Mouse (Mus musculus) heart, embryonic 13.5 days (tissue): ENCODE measurements around the gene Vps29. TPM values are rescaled to one million over a fixed set of nuclear protein-coding genes. Genes with fewer than 3 reads are reported as not detected.

Experiments
- ATAC-seq: fragments of 200-750 bp; cut with Nextera tagmentation; 2 replicates; pipeline ENCODE4 v1.8.0; 2017; ENCODE audit warnings: moderate TSS enrichment; ENCODE audit not compliant: insufficient number of reproducible peaks, low FRiP score, low TSS enrichment; ENCODE audit errors: extremely low read depth
- H3K27ac ChIP-seq: fragments of 300-500 bp; sonication (generic); replicated peaks from 2 replicates; pipeline ENCODE4 v1.5.1; 2015; ENCODE audit warnings: moderate library complexity, mild to moderate bottlenecking, inconsistent platforms
- H3K27me3 ChIP-seq: fragments of 300-500 bp; sonication (generic); replicated peaks from 2 replicates; pipeline ENCODE4 v1.6.1; 2015; ENCODE audit warnings: mild to moderate bottlenecking, inconsistent platforms
- H3K36me3 ChIP-seq: fragments of 300-500 bp; sonication (generic); 2 replicates; pipeline ENCODE4 v1.6.1; 2015; ENCODE audit warnings: mild to moderate bottlenecking, inconsistent platforms
- H3K4me1 ChIP-seq: fragments of 300-500 bp; sonication (generic); 2 replicates; pipeline ENCODE4 v1.6.1; 2015; ENCODE audit warnings: inconsistent platforms
- H3K4me2 ChIP-seq: fragments of 300-500 bp; sonication (generic); 2 replicates; pipeline ENCODE4 v1.6.1; 2015; ENCODE audit warnings: inconsistent platforms, mild to moderate bottlenecking, moderate library complexity
- H3K4me3 ChIP-seq: fragments of 300-500 bp; sonication (generic); 2 replicates; pipeline ENCODE4 v1.5.1; 2015; ENCODE audit warnings: moderate library complexity, mild to moderate bottlenecking, inconsistent platforms
- H3K9ac ChIP-seq: fragments of 300-500 bp; sonication (generic); 2 replicates; pipeline ENCODE4 v1.6.1; 2015; ENCODE audit warnings: inconsistent platforms, mild to moderate bottlenecking, moderate library complexity
- H3K9me3 ChIP-seq: fragments of 300-500 bp; sonication (generic); 2 replicates; pipeline ENCODE4 v1.6.1; 2016; ENCODE audit warnings: inconsistent platforms
- WGBS: fragments of 180-500 bp; shearing (Covaris S2); methylation state at CpG from one replicate; pipeline ENCODE4 v1.1.7; 2015; ENCODE audit warnings: mixed read lengths; 5-methylcytosine and 5-hydroxymethylcytosine counted together
- polyA plus RNA-seq: library from polyadenylated mRNA; unstranded; fragments of >200 nt; fragmentation: Nextera tagmentation; extraction: Ambion mirVana; gene quantifications from 2 replicates; pipeline ENCODE4 v1.2.1, GENCODE M21; 2015

The Vps29 gene
- polyA plus RNA-seq, 1 experiment from 2014 or later, result 214 TPM

DNA sequence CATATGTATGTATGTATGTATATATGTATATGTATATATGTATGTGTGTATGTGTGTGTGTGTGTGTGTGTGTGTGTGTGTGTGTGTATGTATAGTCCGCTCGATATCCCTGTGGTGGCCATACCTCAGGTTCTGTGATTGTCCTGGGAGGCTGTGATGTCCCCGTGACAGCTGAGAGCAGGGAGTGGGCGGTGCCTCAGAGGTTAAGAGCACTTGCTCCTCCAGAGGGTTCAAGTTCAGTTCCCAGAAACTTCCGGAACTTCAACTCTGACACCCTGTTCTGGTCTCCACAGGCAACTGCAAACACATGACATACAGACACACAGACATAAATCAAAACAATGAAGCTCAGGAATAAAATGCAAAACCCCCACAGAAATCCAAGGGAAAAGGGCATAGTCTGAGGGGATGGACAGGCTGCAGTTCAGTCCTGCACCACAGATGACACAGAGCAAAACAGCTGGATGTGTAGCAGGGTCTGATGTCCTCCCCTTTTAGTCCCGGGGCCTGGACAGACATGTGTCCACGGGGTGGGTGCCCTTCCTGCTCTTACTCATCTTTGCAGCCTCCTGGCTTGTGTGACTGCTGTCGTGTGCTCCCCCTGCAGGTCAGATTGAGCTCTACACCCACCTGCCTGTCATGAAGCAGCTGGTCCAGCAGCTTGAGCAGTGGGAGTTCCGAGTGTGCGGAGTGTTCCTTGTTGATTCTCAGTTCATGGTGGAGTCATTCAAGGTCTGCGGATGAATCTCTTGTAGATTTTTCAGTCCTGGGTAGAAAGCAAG lies 25.4 kb downstream of the Vps29 start:
- no peak overlapping the region for H3K9ac ChIP-seq
- peaks cover 69% of the 10 kb centered on the region for H3K36me3 ChIP-seq
- H3K4me1 ChIP-seq, result no peaks in the 10 kb centered on the region
- no peak overlapping the region for H3K4me3 ChIP-seq
- no peak for ATAC-seq
- H3K27me3 ChIP-seq, result no peaks in the 10 kb centered on the region
- H3K27ac ChIP-seq, result no peak overlapping the region
- H3K9me3 ChIP-seq, result no peaks in the 10 kb centered on the region
- no peak overlapping the region for H3K4me2 ChIP-seq
- WGBS, result 49% methylated on average over 11 of the region's 11 CpGs

DNA sequence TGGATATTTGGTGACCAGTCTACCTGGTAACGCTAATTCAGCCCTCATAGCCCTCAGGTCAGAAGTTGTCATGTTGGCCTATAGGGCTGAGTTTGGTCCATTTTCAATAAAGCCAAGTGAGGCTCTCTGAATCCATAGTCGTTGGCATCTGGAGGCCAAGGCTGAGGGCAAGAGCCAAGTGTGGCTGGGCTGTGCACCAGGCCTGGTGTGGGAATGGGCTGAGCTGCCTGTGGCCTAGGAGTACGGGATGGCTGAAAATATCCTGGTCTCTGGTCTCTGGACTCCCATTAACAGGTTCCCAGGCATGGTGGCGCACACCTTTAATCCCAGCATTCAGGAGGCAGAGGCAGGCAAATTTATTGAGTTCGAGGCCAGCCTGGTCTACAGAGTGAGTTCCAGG lies 35.8 kb downstream of the Vps29 start:
- H3K9ac ChIP-seq, result no peak overlapping the region
- H3K27ac ChIP-seq, result no peak overlapping the region
- ATAC-seq, result no peak
- H3K36me3 ChIP-seq, result peaks cover 7% of the 10 kb centered on the region; the same call in 1 of the 2 replicates
- H3K4me2 ChIP-seq, result no peak overlapping the region
- 84% methylated on average over 5 of the region's 5 CpGs for WGBS
- no peaks in the 10 kb centered on the region for H3K27me3 ChIP-seq
- no peak overlapping the region for H3K4me3 ChIP-seq
- H3K9me3 ChIP-seq, result no peaks in the 10 kb centered on the region
- H3K4me1 ChIP-seq, result peaks cover 8% of the 10 kb centered on the region

DNA sequence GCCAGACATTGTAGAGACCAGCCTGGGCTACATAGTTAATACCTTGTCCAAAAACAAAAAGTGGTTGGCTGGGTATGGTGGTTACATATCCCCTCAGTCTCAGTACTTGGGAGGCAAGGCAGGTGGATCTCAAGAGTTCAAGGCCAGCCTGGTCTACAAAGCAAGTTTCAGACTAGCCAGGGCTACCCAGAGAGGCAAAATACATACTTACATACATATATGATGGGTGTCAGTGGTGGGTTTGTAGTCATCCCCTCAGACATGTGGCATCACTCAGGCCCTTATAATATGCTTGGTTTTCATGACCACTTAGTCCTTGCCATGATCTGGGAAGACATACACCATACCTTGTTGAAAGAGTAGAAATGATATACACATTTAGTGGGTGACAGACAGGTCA lies 36.5 kb downstream of the Vps29 start:
- Histone ChIP-seq H3K27ac (no peak overlapping the region), H3K4me3 (no peak overlapping the region), H3K9ac (no peak overlapping the region), H3K36me3 (peaks cover 10% of the 10 kb centered on the region; the same call in 1 of the 2 replicates), H3K27me3 (no peaks in the 10 kb centered on the region), H3K4me1 (peaks cover 8% of the 10 kb centered on the region), H3K4me2 (no peak overlapping the region), H3K9me3 (no peaks in the 10 kb centered on the region)
- ATAC-seq, result no peak

DNA sequence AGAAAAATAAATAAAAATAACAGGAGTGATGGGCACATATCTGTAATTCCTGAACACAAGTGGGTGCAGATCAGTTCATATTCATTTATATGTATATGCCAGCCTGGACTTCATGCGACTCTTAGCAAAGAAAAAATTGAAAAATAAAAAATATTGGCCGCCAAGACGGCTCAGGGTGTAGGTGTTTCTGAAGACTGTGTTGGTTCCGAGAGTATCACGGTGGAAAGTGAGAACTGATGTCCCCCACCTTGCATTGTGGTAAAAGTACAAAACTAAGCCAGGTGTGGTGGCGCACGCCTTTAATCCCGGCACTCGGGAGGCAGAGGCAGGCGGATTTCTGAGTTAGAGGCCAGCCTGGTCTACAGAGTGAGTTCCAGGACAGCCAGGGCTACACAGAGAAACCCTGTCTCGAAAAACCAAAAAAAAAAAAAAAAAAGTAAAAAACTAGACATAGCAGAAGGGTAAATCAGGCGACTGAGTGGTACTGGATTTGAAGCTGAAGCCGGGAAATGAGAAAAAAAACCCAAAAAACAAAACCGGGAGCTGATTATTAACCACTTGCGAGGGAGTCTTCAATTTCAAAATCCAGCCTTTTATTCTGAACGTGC lies 37.1 kb downstream of the Vps29 start:
- peaks cover 8% of the 10 kb centered on the region for H3K4me1 ChIP-seq
- H3K27ac ChIP-seq, result no peak overlapping the region
- peak overlapping the region; percentile 90 for H3K4me2 ChIP-seq
- H3K9me3 ChIP-seq, result no peaks in the 10 kb centered on the region
- peak overlapping the region; percentile 33 for H3K9ac ChIP-seq
- H3K27me3 ChIP-seq, result no peaks in the 10 kb centered on the region
- H3K4me3 ChIP-seq, result peak overlapping the region; percentile 95
- WGBS, result 46% methylated on average over 16 of the region's 16 CpGs
- no peak for ATAC-seq
- H3K36me3 ChIP-seq, result peaks cover 10% of the 10 kb centered on the region; the same call in 1 of the 2 replicates

DNA sequence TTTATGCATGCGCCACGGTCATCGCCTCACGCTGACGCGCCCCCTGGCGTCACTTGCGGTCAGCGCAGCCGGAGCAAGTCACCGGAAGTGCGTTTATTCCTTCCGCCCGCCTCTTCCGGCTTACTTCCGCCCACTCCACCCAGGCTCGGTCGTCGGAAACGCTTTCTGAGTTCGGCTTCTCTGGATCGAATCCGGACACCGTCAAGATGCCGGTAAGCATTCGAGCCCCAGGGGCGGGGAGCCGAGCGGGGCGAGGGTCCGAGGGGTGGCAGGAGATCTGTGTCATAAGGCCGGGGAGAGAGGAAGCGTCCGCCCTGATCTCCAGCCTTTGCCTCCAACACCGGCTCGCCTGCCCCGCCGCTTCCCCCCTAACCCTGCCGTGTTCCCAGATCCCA lies 37.6 kb downstream of the Vps29 start, which contains the start of gene Arpc3:
TSS of gene Arpc3 (plus strand) at position 93 of the 395 bp plus-strand sequence.
- H3K4me3 ChIP-seq, result peak within 1 kb of the TSS; percentile 95
- under 1% methylated on average over 39 of the region's 39 CpGs for WGBS
- peak within 1 kb of the TSS; percentile 90 for H3K4me2 ChIP-seq
- peaks cover 8% of the 10 kb centered on the region for H3K4me1 ChIP-seq
- H3K27ac ChIP-seq, result peak within 1 kb of the TSS; percentile 77
- H3K27me3 ChIP-seq, result no peaks in the 10 kb centered on the region
- H3K36me3 ChIP-seq, result peaks cover 14% of the 10 kb centered on the region
- no peaks in the 10 kb centered on the region for H3K9me3 ChIP-seq
- peak; percentile 79; the same call in 1 of the 2 replicates for ATAC-seq
- H3K9ac ChIP-seq, result peak within 1 kb of the TSS; percentile 94

DNA sequence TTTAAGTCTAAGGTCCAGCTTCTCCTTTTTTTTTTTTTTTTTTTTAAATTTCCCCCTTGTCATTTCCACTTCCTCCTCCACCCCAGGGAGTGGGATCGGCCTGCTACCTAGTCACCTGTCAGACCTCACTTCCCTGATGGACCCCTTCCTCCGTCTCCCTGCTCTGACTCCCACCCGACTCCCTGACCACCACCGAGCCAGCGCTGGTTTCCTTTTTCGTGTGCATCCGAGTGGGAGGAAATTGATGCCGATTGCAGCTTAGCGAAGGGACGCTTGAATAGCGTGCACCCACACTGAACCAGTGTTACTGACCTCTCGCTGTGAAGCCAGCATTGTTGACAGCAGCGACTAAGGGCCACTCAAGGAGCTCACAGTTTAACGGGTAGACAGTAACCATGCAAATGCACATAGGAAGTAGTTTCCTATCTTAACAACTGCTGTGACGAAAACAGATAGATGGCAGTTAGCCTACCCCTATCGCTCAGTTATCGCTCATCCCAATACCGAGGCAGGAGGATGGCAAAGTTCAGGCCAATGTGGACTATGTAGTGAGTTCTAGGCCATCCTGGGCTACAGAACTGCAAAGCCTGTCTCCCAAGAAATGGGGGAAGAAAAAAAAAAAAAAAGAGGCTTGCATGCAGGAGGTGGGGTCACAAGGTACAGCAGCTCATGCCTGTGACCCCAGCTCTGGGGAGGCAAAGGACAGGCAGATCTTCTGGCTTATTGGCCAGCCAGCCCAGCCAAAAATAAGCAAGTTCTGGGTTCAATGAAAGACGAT lies 38.2 kb downstream of the Vps29 start:
- Histone ChIP-seq H3K36me3 (peaks cover 20% of the 10 kb centered on the region), H3K27ac (peak overlapping the region; percentile 77), H3K9ac (peak overlapping the region; percentile 94), H3K9me3 (no peaks in the 10 kb centered on the region), H3K4me1 (peaks cover 10% of the 10 kb centered on the region), H3K4me3 (peak overlapping the region; percentile 95), H3K4me2 (peak overlapping the region; percentile 90), H3K27me3 (no peaks in the 10 kb centered on the region)
- 8% methylated on average over 19 of the region's 19 CpGs for WGBS
- ATAC-seq, result no peak

DNA sequence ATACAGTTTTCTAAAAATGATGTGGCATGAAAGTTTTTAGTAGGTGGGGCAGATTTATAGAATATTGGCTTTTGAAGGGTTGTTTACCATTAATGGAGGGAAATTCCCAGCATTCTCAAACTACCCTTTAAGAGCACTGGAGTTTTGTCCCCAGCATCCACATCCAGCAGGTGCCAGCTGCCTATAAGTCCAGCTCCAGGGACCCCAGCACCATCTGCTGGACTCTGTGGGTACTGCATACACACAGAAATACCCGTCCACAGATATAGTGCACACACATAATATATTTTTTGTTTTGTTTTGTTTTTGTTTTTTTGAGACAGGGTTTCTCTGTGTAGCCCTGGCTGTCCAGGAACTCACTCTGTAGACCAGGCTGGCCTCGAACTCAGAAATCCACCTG lies 39.7 kb downstream of the Vps29 start:
- 60% methylated on average over 2 of the region's 2 CpGs for WGBS
- H3K36me3 ChIP-seq, result peaks cover 35% of the 10 kb centered on the region
- no peak overlapping the region for H3K9ac ChIP-seq
- H3K4me1 ChIP-seq, result peaks cover 19% of the 10 kb centered on the region
- 0 out of 2 replicates have a peak overlapping the region, but pooled peaks have one; percentile 1 for H3K4me3 ChIP-seq
- no peaks in the 10 kb centered on the region for H3K9me3 ChIP-seq
- no peak overlapping the region for H3K4me2 ChIP-seq
- no peaks in the 10 kb centered on the region for H3K27me3 ChIP-seq
- H3K27ac ChIP-seq, result no peak overlapping the region
- no peak for ATAC-seq

DNA sequence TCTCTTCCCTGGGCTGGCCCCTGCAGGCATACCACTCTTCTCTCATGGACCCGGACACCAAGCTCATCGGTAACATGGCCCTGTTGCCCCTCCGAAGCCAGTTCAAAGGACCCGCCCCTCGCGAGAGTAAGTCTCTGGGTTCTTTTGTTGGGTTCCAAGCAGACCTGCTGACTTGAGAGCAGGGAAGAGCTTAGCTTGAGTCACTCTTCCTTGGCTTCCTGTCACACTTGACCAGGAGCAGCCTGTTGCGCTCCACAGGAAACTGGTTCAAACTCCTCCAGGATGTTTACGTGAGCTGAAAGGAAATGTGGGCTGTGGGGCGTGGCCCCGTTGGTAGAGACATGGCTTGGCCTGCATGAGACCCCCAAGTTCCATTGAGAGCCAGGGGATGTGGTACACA lies 42.6 kb downstream of the Vps29 start:
- ATAC-seq, result no peak
- 70% methylated on average over 10 of the region's 10 CpGs for WGBS
- H3K36me3 ChIP-seq, result peaks cover 55% of the 10 kb centered on the region
- H3K27ac ChIP-seq, result peak overlapping the region; percentile 80
- no peaks in the 10 kb centered on the region for H3K27me3 ChIP-seq
- H3K9me3 ChIP-seq, result no peaks in the 10 kb centered on the region
- no peak overlapping the region for H3K4me3 ChIP-seq
- H3K4me2 ChIP-seq, result 0 out of 2 replicates have a peak overlapping the region, but pooled peaks have one; percentile 9
- H3K4me1 ChIP-seq, result peaks cover 40% of the 10 kb centered on the region
- H3K9ac ChIP-seq, result no peak overlapping the region

DNA sequence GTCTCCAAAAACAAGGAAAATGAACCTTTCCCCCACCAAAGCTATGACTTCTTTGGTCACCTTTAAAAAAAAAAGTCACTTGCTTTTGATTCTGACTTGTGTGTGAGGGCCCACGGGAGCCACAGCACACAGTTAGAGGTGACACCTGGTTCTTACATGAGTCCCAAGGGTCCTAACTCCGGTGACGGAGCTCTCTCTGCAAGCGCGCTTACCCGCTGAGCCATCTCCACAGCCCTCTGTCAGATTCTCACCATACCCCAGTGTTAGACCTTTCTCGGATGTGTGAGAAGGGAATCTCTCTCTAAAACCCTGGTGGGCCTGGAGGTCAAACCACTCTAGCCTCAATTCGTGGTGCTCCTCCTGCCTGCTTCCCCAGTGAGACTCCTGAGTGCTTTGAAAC lies 43.3 kb downstream of the Vps29 start:
- 87% methylated on average over 8 of the region's 8 CpGs for WGBS
- H3K36me3 ChIP-seq, result peaks cover 62% of the 10 kb centered on the region

DNA sequence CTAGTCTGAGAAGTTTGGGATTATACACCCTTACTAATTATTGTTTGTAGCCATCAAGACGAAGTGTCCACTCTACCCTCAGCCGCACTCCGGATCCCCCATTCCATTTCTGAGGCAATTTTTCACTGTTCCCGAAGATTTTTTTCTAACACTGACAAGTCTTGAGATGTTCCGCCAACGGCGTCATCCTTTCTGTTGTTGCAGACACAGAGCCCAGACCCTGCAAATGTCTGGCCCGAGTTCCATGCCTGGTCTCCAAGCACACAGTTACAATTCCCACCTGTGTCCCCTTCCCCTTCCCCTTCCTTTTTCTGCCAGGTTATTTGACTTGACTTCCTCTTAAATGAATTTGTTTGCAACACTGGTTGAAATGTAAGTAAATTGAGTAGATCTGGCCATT lies 45.7 kb downstream of the Vps29 start:
- Histone ChIP-seq H3K4me2 (no peak overlapping the region), H3K9me3 (no peaks in the 10 kb centered on the region), H3K9ac (no peak overlapping the region), H3K4me3 (no peak overlapping the region), H3K36me3 (peaks cover 80% of the 10 kb centered on the region), H3K27ac (peak overlapping the region; percentile 30; the same call in 1 of the 2 replicates), H3K27me3 (no peaks in the 10 kb centered on the region), H3K4me1 (peaks cover 39% of the 10 kb centered on the region)
- 82% methylated on average over 8 of the region's 8 CpGs for WGBS
- ATAC-seq, result no peak

More for the DNA sequence above, 43.3 kb downstream of the Vps29 start:
- Histone ChIP-seq H3K4me1 (peaks cover 41% of the 10 kb centered on the region), H3K27ac (peak overlapping the region; percentile 80), H3K27me3 (no peaks in the 10 kb centered on the region), H3K9me3 (no peaks in the 10 kb centered on the region), H3K4me3 (no peak overlapping the region), H3K4me2 (no peak overlapping the region), H3K9ac (no peak overlapping the region)
- no peak for ATAC-seq
